Comparison of ENCODE assay signal across 9 mouse cellular contexts in the genomic region with DNA sequence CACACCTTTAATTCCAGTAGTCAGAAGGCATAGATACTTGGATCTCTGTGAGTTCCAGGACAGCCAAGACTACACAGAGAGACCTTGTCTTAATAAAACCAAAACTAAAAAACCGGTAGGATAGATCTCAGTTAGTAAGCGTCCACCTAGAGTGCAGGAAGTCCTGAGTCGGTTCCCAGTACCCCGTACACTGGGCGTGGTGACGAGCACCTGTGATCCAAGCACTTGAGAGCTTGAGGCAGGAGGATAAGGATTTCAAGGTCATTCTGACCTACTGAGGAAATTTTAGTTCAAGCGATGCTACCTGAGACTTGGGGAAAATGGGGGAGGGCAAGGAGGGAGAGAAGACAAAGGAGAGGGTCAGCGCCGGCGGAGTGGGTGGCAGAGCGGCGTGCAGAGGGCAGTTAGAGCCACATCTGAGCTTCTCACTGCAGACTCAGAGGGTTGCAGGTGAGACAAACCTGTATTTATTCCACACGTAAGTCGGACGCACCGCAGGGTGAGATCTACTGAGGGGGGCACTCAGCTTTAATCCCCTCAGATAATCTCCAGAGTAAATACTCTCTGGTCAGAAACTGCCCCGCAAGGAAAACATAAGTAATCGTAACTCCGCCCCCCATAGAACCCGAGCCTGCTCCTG. TPM values are rescaled to one million over a fixed set of nuclear protein-coding genes. Genes with fewer than 3 reads are reported as not detected.
A peak's percentile ranks its signal among the peaks of the same experiment; 100 is the strongest.
DNase-seq lines count a peak whose midpoint lies in the region; ATAC-seq and TF ChIP-seq lines count a peak whose summit lies in the region.
"Had no signal": no experiment of that assay in that cellular context is flagged by ENCODE, and none has a peak within 500 bp of the region (broad histone marks: within the 10 kb centered on the region; RNA-seq: fewer than 3 reads in every experiment).

No protein-coding gene starts in this region.

- H3K36me3 ChIP-seq in heart, postnatal 0 days (replicated peaks; ENCODE audit: control insufficient read depth, insufficient read depth, low read length), result no peaks in the 10 kb centered on the region
- H3K36me3 ChIP-seq in hindbrain, embryonic 12.5 days, result no peaks in the 10 kb centered on the region
- H3K36me3 ChIP-seq in midbrain, embryonic 12.5 days, result no peaks in the 10 kb centered on the region

- H3K27me3 ChIP-seq in heart, postnatal 0 days (ENCODE audit: control insufficient read depth, insufficient read depth, low read length), result no peaks in the 10 kb centered on the region
- H3K27me3 ChIP-seq in hindbrain, embryonic 12.5 days, result peaks cover 15% of the 10 kb centered on the region
- peaks cover 21% of the 10 kb centered on the region for H3K27me3 ChIP-seq in midbrain, embryonic 12.5 days

- no peak for ATAC-seq in heart, postnatal 0 days (ENCODE audit: insufficient read depth, low read depth)
- no peak for ATAC-seq in hindbrain, embryonic 12.5 days (ENCODE audit: low FRiP score)
- ATAC-seq in midbrain, embryonic 12.5 days (ENCODE audit: low FRiP score, low read depth), result no peak

- peak overlapping the region; percentile 34 for H3K9ac ChIP-seq in heart, postnatal 0 days (replicated peaks; ENCODE audit: low read depth, low read length)
- peak overlapping the region; percentile 44; the same call in 1 of the 2 replicates for H3K9ac ChIP-seq in hindbrain, embryonic 12.5 days
- H3K9ac ChIP-seq in midbrain, embryonic 12.5 days (replicated peaks), result peak overlapping the region; percentile 4; the same call in 1 of the 2 replicates

- no peak for TF ChIP-seq CTCF in heart, postnatal 0 days (IDR thresholded peaks at IDR 0.05; ENCODE audit: low read depth)

- no peak overlapping the region for H3K27ac ChIP-seq in heart, postnatal 0 days (ENCODE audit: low read depth)
- no peak overlapping the region for H3K27ac ChIP-seq in hindbrain, embryonic 12.5 days
- H3K27ac ChIP-seq in midbrain, embryonic 12.5 days (replicated peaks), result no peak overlapping the region

- no peak for TF ChIP-seq EP300 in heart, postnatal 0 days (IDR thresholded peaks at IDR 0.05; ENCODE audit: low read depth)

- no peaks in the 10 kb centered on the region for H3K9me3 ChIP-seq in heart, postnatal 0 days (replicated peaks; ENCODE audit: control insufficient read depth, low read length)
- peaks cover 1% of the 10 kb centered on the region; the same call in 1 of the 2 replicates for H3K9me3 ChIP-seq in hindbrain, embryonic 12.5 days (replicated peaks)
- no peaks in the 10 kb centered on the region for H3K9me3 ChIP-seq in midbrain, embryonic 12.5 days

- no peak for DNase-seq in heart, postnatal 0 days (ENCODE audit: low spot score)
- DNase-seq in heart, postnatal 4 days, result no peak
- peak; percentile 56 for DNase-seq in ZHBTc4 (ENCODE audit: low read depth, low spot score)
- DNase-seq in right cerebral cortex, postnatal 10 days (ENCODE audit: low spot score in 2 of 2), result no peak
- no peak for DNase-seq in lung, postnatal 10 days
- no peak for DNase-seq in frontal cortex, postnatal 25 days (ENCODE audit: low spot score in 2 of 2)
- DNase-seq: lung, adult 2 months had no signal

- peak overlapping the region; percentile 69 for H3K4me2 ChIP-seq in heart, postnatal 0 days (ENCODE audit: low read depth, low read length)
- peak overlapping the region; percentile 53 for H3K4me2 ChIP-seq in hindbrain, embryonic 12.5 days (replicated peaks)
- H3K4me2 ChIP-seq in midbrain, embryonic 12.5 days (replicated peaks), result peak overlapping the region; percentile 59

- peak overlapping the region; percentile 42 for H3K4me3 ChIP-seq in heart, postnatal 0 days (ENCODE audit: low read depth, low read length)
- peak overlapping the region; percentile 23 for H3K4me3 ChIP-seq in hindbrain, embryonic 12.5 days
- H3K4me3 ChIP-seq in midbrain, embryonic 12.5 days, result peak overlapping the region; percentile 32

- H3K4me1 ChIP-seq in heart, postnatal 0 days (ENCODE audit: control insufficient read depth, insufficient read depth), result peaks cover 6% of the 10 kb centered on the region; the same call in 1 of the 2 replicates
- peaks cover 6% of the 10 kb centered on the region for H3K4me1 ChIP-seq in hindbrain, embryonic 12.5 days
- H3K4me1 ChIP-seq in midbrain, embryonic 12.5 days, result peaks cover 9% of the 10 kb centered on the region; the same call in 1 of the 2 replicates

- 4% methylated on average over 20 of the region's 20 CpGs for WGBS in heart, postnatal 0 days
- 5% methylated on average over 20 of the region's 20 CpGs for WGBS in hindbrain, embryonic 12.5 days
- 3% methylated on average over 20 of the region's 20 CpGs for WGBS in midbrain, embryonic 12.5 days

RNA-seq across cellular contexts. Expression of a gene that starts 8.8 kb away (rescaled TPM):
- total RNA-seq in heart, postnatal 0 days (2014; rRNA removed; ENCODE audit: low replicate concordance), result 125 and 144 TPM in 2 replicates
- polyA plus RNA-seq in heart, postnatal 0 days (2015; fragmentation: Nextera tagmentation; extraction: Ambion mirVana), result 51.4 and 54.0 TPM in 2 replicates
- total RNA-seq in heart, postnatal 4 days (2021), result 100 to 1,000 TPM; 105 TPM
- 21.8 and 22.3 TPM in 2 replicates for polyA plus RNA-seq in hindbrain, embryonic 12.5 days (2016; fragmentation: Nextera tagmentation; extraction: Ambion mirVana)
- 20.3 and 23.7 TPM in 2 replicates for polyA plus RNA-seq in midbrain, embryonic 12.5 days (2016; fragmentation: Nextera tagmentation; extraction: Ambion mirVana)
